Mouse (Mus musculus) layer of hippocampus, adult 9-11 months (tissue): ENCODE measurements around the gene Vmn1r26.
"Not testable (repeated sequence)": the region's sequence is repeated elsewhere in the genome, so short reads cannot be mapped to it uniquely, and the experiment has no call there.

Experiments used
- DNase-seq: peaks from one replicate; pipeline ENCODE4 v3.0.0; 2022

Gene Vmn1r26

GRCm38 (mm10) chr6:58015059-58015458 is at the start of gene Vmn1r26:
TSS of gene Vmn1r26 (minus strand) at chr6:58015159.
- no peak for DNase-seq

GRCm38 (mm10) chr6:58044025-58044424 is 29.1 kb upstream of the Vmn1r26 start:
- DNase-seq, result no peak

GRCm38 (mm10) chr6:58017478-58017877 is 2.5 kb upstream of the Vmn1r26 start:
- DNase-seq, result not testable (repeated sequence)

GRCm38 (mm10) chr6:57980710-57981109 is 34.2 kb downstream of the Vmn1r26 start, which contains the start of gene Vmn1r25:
TSS of gene Vmn1r25 (minus strand) at chr6:57980810.
- no peak for DNase-seq

- not testable (repeated sequence) for DNase-seq
These were observed 53.6 kb downstream of the Vmn1r26 start, which contains the start of gene Vmn1r24 for GRCm38 (mm10) chr6:57961403-57961802. TSS of gene Vmn1r24 (minus strand) at chr6:57961503.
